ENCODE assay signal across 20 mouse cellular contexts in genomic region chr8:116536786-116537185, GRCm38 (mm10). TPM values are rescaled to one million over a fixed set of nuclear protein-coding genes. Genes with fewer than 3 reads are reported as not detected.
"Had no signal": no experiment of that assay in that cellular context is flagged by ENCODE, and none has a peak within 500 bp of the region (broad histone marks: within the 10 kb centered on the region; RNA-seq: fewer than 3 reads in every experiment).

No protein-coding gene starts in this region.

- H3K27me3 ChIP-seq: liver, embryonic 13.5 days had no signal

- ATAC-seq: intestine, postnatal 0 days had no signal

- DNase-seq: kidney, adult 2 months; kidney, postnatal 25 days; layer of hippocampus, postnatal 36 days; liver, embryonic 13.5 days; lung, adult 2 months; lung, postnatal 14 days; lung, postnatal 4 days; midbrain, embryonic 14.5 days had no signal

- H3K4me2 ChIP-seq: liver, embryonic 13.5 days; midbrain, embryonic 11.5 days had no signal

- H3K36me3 ChIP-seq: liver, embryonic 13.5 days had no signal

- H3K9ac ChIP-seq: liver, embryonic 13.5 days had no signal

- H3K27ac ChIP-seq: kidney, postnatal 0 days; left cerebral cortex, adult 2 months; liver, embryonic 13.5 days; stomach, postnatal 0 days had no signal

- H3K4me1 ChIP-seq: liver, embryonic 13.5 days had no signal

- H3K4me3 ChIP-seq: left cerebral cortex, adult 2 months; liver, embryonic 13.5 days had no signal

RNA-seq across cellular contexts. Expression of gene Dynlrb2, which starts 32.0 kb away (rescaled TPM):
- polyA plus RNA-seq: intestine, postnatal 0 days; kidney, embryonic 14.5 days; limb, embryonic 11.5 days; liver, adult 2 months; liver, embryonic 13.5 days; liver, embryonic 16.5 days; small intestine, adult 2 months; spleen, adult 2 months; stomach, embryonic 14.5 days had no signal
